Mouse (Mus musculus): ENCODE results near the gene Tex33.
A peak's percentile ranks its signal among the peaks of the same experiment; 100 is the strongest.

Gene Tex33

DNA sequence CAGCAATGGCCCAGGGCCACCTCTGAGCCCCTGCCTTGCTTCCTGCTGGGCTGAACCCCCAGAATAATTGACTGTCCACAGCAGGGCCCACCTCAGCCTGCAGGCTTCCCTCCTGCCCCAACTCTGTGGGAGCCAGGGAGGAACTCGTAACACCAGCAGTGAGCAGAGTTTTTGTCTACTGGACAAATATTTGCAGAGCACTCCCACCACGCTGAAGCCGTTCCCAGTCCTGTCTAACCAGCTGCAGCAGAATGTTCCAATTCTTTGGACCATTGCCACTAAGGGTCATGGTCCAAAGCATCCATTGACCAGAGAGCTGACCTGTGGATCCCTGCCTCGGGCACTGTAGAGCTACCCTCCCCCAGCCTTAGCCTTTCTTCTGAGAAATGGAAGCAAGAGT, 21.2 kb upstream of the Tex33 start:
- DNase-seq (ENCODE audit: inconsistent ontology term) = peak; percentile 66

DNA sequence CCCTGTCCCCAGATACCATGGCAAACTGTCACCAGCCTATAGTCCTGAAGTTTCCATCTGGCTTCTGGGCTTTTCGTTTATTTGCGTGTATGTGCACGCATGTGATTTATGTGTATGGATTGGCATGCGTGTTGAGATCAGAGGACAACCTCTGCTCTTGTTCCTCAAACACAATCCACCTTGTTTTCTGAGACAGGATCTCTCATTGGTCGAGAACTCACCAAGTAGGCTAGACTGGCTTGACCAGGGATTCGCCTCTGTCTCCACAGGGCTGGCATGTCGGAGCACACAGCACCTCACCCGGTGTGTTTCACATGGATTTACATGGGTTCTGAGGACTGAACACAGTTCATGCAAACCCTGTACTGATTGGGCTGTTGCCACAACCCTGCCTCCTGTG, 18.4 kb upstream of the Tex33 start:
- DNase-seq (ENCODE audit: inconsistent ontology term) = no peak

- DNase-seq (ENCODE audit: inconsistent ontology term) = no peak
Measured at GRCm38 (mm10) chr15:78413719-78414117, 18.0 kb upstream of the Tex33 start.

GRCm38 (mm10) chr15:78413083-78413718, 17.5 kb upstream of the Tex33 start:
- no peak for DNase-seq (ENCODE audit: inconsistent ontology term)

DNA sequence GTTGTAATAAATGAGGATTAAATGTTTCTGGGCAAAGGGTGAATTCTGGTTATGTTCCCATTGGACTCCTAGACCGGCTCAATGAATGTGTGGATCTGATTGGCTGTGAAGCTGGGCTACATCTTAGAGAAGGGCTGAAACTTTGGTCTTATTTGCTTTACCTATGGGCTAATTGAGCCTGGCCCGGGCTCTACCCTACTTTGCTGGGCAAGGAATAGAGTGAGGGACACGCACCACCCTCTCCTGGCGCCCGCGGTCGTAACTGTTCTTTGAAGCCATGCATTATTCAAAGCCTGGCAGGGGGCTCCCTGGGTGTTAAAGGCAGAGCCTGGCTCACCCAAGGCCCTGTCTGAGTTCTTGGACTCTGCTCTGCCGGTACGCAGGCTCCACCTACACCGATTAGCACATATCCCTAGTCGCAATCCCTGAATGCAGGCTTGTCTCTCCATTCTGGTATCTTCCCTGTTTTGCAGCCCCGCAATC, 13.9 kb upstream of the Tex33 start:
- DNase-seq (ENCODE audit: inconsistent ontology term) = no peak

DNA sequence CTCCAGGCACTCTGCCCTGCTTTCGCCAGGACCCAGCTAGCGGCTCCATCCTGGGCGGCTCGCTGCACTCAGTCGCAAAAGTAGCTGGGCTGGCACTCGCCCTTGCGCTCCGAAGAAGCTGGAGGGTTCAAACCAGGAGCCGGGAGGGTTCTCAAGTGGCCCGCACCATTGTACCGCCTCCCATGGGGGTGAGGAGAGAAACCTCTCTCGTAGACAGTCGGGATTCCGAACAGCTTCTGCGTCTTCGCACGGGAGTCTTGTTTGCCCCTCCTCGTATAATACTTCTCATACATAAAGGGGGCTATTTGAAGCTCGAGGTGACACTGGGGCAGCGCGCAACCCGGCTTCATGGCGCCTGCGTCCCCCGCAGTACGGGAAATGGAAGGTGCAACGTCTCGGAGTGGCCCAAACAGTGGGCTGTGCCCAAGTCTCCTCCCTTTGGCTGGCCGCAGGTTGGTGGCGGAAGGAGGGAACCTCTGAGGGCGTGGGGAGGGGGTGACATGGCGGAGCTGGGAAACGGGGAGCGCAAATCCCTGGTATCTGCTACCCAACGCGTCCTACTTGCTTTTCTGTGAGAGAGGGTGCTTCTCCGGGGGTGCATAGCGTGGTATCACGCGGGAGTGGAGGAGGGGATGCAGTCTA, 10.7 kb upstream of the Tex33 start, which contains the start of gene Mpst:
Mpst (plus strand) TSS at position 124 of the 642 bp plus-strand sequence.
- peak; percentile 94 for DNase-seq (ENCODE audit: inconsistent ontology term)

DNA sequence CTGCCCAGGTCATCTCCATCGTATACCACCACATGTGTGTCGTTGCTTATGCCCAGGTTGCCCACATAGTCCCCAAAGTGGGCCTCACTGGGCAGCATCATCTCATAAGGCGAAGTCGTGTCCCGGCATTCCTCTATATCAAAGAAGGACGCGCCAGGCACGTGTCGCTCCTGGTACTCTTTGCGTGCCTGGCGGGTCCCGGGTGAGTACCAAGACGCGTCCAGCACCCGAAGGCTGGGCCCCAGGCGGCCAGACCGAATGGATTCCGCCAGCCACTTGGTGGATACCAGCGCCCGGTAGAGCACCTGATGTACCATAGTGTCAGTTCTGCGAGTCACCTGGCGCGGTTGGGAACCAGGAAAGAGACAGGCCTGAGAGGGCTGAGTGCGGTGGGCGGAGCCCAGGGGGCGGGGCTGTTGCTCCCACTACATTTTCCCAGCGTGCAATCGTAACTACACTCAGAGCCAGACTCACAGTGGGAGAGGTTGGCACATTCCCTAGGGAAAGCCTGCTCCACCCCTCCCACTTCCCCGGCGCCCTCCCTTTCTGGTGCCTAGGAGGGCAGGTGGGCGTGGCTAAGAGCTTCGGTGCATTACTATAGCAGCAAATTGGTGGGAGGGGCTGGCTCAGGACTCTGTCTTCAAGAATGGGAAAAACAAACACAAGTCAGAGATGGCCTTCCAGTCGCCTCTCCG, 10.0 kb upstream of the Tex33 start, which contains the start of gene Tst:
Tst (minus strand) TSS at position 391 of the 695 bp plus-strand sequence.
- DNase-seq (ENCODE audit: inconsistent ontology term) = peak; percentile 99

GRCm38 (mm10) chr15:78405098-78405497, 9.4 kb upstream of the Tex33 start:
- no peak for DNase-seq (ENCODE audit: inconsistent ontology term)

DNA sequence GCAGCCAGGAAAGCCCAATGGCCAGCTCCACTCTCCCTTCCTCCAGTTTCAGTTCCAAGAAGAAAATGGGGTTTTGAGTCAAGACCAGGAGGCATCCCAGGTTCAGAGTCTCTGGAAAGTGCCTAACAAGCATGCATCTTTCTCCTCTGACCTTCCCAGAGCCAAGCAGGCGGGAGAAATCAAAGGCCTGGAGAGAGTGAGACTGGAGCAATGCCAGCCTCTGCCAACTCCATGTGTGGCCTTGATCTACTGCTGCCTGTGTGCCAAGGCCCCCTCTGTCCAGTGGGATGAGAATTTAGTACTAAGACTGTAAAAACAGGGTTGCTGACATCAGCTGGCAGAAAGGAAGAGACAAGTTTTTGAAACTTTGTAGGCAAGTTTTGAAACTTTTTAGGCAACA, 8.2 kb upstream of the Tex33 start:
- peak; percentile 62 for DNase-seq (ENCODE audit: inconsistent ontology term)

GRCm38 (mm10) chr15:78403301-78403741, 7.6 kb upstream of the Tex33 start:
- DNase-seq (ENCODE audit: inconsistent ontology term) = peak; percentile 18

DNA sequence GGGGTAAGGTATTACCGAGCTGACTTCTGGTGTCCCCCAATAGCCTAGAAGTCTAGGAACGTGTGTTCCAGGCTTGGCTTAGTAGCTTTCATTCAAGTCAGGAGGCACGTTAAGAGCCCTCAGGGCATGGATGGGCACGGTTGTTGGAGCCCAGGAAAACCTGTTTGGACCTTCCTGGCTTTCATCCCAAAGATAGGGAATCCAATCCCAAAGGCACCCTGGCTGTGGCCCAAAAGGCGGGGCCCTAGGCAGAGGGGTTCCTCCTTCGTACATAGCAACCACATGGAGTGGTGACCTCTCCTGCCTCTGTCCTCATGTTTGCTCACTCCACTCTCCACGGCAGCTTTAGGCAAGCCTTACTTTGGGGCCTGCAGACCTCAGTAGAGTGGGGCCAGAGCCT, 6.7 kb upstream of the Tex33 start:
- no peak for DNase-seq (ENCODE audit: inconsistent ontology term)

GRCm38 (mm10) chr15:78401921-78402320, 6.2 kb upstream of the Tex33 start:
- DNase-seq (ENCODE audit: inconsistent ontology term) = peak; percentile 46

DNA sequence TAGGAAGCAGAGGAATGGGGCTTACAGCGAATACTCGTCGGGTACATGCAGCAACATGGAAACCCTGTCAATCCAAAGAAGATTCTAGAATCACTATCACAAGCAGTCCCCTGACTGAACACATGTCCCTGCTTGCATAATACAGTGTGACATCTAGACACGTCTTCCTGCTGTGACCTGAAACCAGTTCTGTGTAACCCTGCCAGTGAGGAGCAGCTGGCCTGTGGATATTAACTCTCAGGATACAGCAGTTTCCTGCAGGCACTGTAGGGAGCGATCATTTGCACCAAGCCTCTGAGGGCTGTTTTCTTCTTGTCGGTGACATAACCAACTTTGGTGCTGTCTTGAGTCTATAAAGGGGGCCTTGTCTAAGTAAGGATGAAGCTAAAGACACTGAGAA, 5.6 kb upstream of the Tex33 start:
- DNase-seq (ENCODE audit: inconsistent ontology term) = peak; percentile 12

GRCm38 (mm10) chr15:78390855-78391254, 4.9 kb downstream of the Tex33 start:
- DNase-seq (ENCODE audit: inconsistent ontology term) = peak; percentile 56

DNA sequence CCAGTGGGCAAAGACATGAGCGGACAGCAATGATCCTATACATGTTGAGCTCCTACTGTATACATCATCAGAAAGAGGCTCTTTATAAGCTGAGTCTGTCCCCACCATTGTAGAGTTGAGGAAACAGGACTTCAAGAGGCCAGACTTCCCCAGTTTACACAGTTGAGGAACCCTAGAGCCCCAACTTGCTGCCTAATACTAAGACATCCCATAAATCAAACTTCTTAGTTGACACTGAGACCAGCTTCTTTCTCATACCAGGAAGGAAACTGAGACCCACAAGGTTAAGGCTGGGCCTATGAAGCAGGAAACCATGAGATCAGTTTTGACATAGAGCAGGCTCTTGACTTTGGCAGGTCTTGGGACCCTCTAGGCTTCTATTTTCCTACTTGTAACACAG, 10.1 kb downstream of the Tex33 start:
- DNase-seq (ENCODE audit: inconsistent ontology term) = no peak

DNA sequence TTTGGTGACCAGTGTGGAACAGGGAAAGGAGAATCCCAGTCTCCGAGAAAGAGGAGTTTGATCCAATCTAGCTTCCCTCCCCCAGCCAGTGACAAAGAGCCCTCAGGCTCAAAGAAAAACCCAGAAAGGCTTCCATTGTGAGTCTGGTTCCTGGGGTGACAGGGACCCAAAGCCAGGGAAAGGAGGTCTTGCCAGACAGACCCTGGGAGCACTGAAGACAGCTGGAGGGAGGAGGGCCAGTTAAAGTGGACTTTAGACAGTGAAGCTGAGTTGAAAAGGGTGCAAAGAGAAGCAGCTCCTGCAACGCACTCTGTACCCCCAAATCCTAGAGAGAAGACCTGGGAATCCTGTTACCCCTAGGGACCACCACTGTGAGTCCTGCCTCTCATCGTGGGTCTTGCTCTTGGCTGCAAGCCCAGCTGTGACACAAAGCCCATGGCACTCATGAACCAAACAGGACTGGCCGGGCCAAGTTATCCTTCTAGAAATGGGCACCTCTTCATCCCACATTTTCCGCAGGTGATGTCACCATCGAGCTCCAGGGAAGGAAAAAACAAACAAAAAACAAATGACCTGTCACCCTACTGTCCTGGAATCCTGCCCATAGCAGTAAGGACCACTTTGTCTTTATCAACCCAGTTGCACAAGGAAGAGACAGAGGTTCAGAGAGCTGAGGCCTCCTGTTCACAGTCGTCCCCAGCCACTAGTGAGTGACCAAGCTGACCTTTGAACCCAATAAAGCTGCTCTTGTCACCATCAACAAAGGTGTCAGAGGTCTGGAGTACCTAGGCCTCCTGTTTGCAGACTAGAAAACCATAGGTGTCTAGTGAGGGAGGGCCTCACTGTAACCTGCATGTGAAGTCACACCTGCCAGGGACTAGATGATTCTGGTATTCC, 11.2 kb downstream of the Tex33 start:
- peak; percentile 80 for DNase-seq (ENCODE audit: inconsistent ontology term)

- peak; percentile 89 for DNase-seq (ENCODE audit: inconsistent ontology term)
Measured at GRCm38 (mm10) chr15:78383450-78384219, 12.1 kb downstream of the Tex33 start.

DNA sequence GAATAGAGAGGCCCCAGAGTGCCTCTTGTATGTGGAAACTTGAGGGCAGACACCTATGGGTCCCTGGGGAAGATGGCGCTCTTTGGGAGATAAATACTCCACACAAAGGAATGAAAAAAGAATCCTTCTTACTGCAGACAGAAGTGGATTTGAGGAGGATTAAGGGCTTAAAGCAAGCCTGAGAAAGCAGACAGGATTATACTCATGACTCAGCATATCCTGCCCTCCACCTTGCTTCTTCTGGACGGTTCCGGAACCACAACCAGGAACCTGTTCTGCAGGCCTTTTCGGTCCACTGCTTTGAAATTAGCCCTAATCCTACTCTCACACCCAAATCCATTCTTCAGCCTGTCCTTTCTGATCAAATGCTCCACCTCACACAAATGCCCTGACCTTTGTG, 13.6 kb downstream of the Tex33 start:
- DNase-seq (ENCODE audit: inconsistent ontology term) = no peak

- DNase-seq (ENCODE audit: inconsistent ontology term) = peak; percentile 63
Measured at GRCm38 (mm10) chr15:78380741-78381140, 15.0 kb downstream of the Tex33 start.

DNA sequence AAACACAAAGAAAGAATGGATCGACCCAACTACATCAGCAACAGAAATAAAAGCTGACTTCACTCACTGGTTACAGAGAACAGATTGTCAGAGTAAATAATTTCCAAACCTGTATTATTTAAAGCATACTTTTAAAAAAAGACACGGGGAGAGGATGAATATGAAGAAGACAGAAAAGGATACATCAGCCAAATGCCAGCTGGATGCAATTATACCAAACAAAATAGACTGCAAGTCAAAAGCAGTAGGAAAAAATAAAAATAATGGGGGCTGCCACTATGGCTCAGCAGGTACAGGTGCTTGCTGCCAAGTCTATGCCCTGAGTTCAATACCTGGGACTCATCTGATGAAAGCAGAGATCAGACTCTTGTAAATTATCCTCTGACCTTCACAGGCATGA, 15.5 kb downstream of the Tex33 start:
- no peak for DNase-seq (ENCODE audit: inconsistent ontology term)

DNA sequence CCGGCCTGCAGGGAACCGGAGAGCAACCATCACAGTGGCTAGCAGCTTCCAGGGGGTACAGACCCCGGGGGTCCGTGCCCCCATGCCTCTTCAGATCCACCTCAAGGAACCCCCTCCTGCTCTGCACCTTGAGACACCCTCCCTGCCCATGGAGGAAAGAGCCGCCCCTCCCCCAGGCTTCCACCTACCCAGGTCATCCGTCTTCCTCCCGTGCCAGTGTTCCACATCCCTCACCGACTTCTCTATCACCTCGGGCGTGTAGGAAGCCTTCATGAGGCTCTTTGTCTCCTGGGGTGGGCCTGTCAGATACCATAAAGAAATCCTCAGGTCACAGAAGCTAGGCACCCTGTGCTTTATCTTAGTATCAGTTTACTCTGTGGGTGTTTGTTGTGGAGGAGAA, 17.2 kb downstream of the Tex33 start:
- no peak for DNase-seq (ENCODE audit: inconsistent ontology term)
